Mouse (Mus musculus) lung, postnatal 36 days (tissue): ENCODE data around the gene Ccdc63.
"Not testable (repeated sequence)": the region's sequence is repeated elsewhere in the genome, so short reads cannot be mapped to it uniquely, and the experiment has no call there.

Experiments
- DNase-seq: peaks from one replicate; pipeline ENCODE4 v3.0.0; 2022; ENCODE audit warnings: mixed read lengths

Gene Ccdc63

DNA sequence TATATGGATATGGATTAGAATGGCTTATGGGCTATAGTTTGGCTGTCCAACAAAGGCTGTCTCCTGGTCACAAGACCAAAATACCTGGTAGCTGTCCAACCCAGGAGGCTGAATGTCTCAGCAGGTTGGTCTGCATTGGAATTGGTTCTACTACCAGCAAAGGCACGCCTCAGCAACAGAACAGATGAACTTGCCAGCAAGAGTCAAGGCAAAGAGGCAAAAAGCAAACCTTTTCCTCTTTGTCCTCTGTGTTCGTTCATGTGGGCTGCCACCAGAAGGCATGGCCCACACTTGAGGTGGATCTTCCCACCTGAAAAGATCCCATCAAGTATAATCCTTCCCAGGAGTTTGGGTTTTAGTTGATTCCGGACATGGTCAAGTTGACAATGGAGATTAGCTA lies at the start of gene Ccdc63:
TSS of gene Ccdc63 (minus strand) at position 101 of the 400 bp plus-strand sequence.
- DNase-seq: no peak

- no peak for DNase-seq
These were observed 48.5 kb upstream of the Ccdc63 start for GRCm38 (mm10) chr5:122189115-122189514.

DNA sequence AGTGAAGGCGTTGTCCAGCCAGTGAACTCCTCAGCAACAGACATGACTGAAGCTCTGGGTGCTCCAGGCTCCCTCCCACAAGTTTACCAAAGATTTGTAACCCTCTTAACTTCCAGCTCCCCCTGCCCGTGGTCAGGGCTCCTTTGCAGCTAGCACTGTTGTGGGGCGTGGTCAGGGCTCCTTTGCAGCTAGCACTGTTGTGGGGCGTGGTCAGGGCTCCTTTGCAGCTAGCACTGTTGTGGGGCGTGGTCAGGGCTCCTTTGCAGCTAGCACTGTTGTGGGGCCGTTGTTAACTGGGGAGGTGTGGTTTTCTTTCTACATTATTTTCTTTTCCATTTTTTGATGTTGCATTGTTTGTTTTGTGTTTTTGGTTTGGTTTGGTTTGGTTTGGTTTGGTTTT lies 44.2 kb upstream of the Ccdc63 start:
- DNase-seq: not testable (repeated sequence)

GRCm38 (mm10) chr5:122184283-122184806 lies 43.7 kb upstream of the Ccdc63 start:
- no peak for DNase-seq

- DNase-seq: no peak
These were observed 39.0 kb upstream of the Ccdc63 start for GRCm38 (mm10) chr5:122179665-122180064.

- peak; percentile 74 for DNase-seq
These were observed 35.8 kb upstream of the Ccdc63 start for GRCm38 (mm10) chr5:122176398-122176797.

GRCm38 (mm10) chr5:122175961-122176360 lies 35.3 kb upstream of the Ccdc63 start:
- no peak for DNase-seq

DNA sequence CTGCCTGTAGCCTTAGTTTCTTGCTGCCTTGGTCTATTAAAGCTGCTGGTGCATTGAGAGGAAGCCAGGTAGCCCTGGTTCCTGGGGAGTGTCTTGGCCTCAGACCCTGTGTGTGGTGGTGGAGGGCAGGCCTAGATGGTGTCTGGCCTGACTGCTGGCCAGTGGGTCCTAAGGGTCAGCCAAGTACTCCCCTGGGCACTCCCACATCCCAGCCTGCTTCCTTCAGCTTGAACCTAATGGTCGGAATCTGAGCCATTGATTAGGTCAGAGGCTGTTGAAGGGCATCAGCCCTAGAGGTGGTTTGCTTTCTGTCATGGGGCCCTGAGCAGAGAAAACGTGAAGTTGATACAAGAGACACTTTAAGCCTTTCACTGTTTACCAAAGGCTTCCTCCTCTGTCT lies 34.8 kb upstream of the Ccdc63 start:
- no peak for DNase-seq

- no peak for DNase-seq
These were observed 30.4 kb upstream of the Ccdc63 start for GRCm38 (mm10) chr5:122171058-122171457.

GRCm38 (mm10) chr5:122168344-122169069 lies 27.9 kb upstream of the Ccdc63 start:
- DNase-seq: no peak

GRCm38 (mm10) chr5:122166636-122167161 lies 26.1 kb upstream of the Ccdc63 start:
- DNase-seq: no peak

GRCm38 (mm10) chr5:122165233-122165915 lies 24.8 kb upstream of the Ccdc63 start:
- DNase-seq: no peak

- no peak for DNase-seq
These were observed 23.4 kb upstream of the Ccdc63 start for GRCm38 (mm10) chr5:122164011-122164410.

- no peak for DNase-seq
These were observed 22.6 kb upstream of the Ccdc63 start for GRCm38 (mm10) chr5:122163194-122163593.

DNA sequence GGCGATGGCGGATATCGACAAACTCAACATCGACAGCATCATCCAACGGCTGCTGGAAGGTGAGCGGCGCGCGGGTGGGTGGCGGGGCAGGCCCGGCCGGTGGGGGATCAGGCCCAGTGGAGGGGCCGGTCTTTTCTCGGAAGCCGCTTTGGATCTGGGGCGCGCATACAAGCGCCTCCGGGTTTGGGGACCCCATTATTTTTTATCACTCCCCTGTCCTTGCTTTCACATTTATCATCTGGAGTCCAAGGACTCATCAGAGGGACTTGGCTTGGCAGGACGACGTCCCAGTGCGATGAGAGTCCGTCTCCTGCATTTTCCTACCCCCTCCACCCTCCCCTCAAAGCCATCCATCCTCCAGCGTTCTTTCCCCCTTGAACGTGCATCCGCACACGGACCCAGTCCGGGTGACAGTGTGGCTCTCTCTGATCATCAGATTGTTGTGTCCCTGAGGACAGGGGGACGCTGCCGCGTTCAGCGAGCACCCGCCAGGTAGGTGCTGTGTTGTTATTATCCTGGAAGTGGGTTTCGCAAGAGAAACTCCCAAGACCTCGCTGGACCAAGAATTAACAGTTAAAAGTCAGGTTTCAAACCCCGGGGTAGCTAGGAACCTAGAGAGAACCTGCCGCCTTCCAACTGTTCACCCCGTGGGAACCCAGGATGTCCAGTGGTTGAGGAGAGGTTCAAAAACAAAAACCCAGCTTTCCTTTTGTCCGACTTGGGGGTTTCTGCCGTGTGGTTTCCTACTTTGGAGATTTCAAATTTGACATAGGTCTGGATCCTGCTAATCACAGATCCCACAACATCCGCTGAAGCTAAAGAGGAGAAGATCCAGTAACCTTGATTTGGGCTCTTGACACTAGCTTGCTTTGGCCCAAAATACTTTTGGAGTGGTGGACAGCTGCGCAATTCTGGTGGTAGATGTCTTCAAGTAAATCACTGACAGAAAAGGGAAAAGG lies 18.2 kb upstream of the Ccdc63 start:
- DNase-seq: peak; percentile 27

- DNase-seq: peak; percentile 94
These were observed 17.3 kb upstream of the Ccdc63 start, which contains the start of gene Ppp1cc for GRCm38 (mm10) chr5:122157827-122158381. TSS of gene Ppp1cc (plus strand) at chr5:122158278.

GRCm38 (mm10) chr5:122156486-122156885 lies 15.9 kb upstream of the Ccdc63 start:
- no peak for DNase-seq

DNA sequence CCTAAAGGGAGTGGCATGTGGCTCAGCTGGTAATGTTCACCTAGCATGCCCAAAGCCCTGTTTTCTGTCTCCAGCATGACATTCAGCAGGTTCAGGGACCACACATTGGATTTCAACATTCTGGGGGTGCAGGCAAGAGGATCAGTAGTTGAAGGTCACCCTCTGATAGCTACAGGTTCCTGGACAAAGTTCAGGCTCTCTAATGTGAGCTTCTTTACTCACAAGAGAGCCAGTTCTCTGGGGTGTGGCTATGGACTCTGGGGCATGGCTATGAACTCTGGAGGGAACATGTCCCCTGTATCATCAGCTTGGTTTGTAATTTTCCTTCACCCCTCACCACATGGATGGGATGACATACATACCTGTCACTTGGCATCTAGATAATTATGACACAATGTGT lies 15.0 kb upstream of the Ccdc63 start:
- DNase-seq: no peak

- DNase-seq: no peak
These were observed 14.2 kb upstream of the Ccdc63 start for GRCm38 (mm10) chr5:122154782-122155181.

- no peak for DNase-seq
These were observed 13.4 kb upstream of the Ccdc63 start for GRCm38 (mm10) chr5:122154006-122154405.

DNA sequence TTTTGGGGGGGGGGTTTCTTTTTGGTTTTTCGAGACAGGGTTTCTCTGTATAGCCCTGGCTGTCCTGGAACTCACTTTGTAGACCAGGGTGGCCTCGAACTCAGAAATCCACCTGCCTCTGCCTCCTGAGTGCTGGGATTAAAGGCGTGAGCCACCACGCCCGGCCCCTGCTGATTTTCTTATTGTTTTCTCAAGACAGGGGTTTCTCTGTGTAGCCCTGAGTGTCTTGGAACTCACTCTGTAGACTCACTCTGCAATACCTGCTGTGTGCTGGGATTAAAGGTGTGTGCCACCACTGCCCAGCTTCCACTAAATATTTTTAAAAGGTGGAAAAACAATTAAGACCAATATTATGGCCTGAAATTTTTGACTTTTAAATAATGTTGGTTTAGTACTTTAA lies 11.9 kb upstream of the Ccdc63 start:
- not testable (repeated sequence) for DNase-seq

DNA sequence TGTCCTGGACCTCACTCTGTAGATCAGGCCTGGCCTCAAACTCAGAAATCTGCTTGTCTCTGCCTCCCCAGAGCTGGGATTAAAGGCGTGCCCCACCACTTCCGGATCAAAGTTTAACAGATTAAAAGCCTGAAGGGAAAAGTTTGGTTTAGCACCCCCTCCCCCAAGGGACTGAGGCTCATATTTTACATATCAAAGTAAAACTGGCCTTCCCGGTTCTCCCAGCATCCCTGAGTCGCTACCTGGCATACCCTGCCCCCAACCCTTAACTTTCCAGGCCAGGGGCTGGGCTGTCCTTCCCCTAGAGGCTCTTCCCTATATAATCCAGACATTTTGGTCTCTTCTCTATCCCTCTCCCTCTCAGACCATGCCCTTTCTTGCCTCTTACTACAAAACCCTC lies 8.6 kb upstream of the Ccdc63 start:
- DNase-seq: no peak
